Mouse (Mus musculus) lung, adult 10 weeks (tissue): ENCODE data around the gene Fxyd7. TPM values are rescaled to one million over a fixed set of nuclear protein-coding genes. Genes with fewer than 3 reads are reported as not detected.

Source experiments
- polyA plus RNA-seq: library from polyadenylated mRNA; stranded (reverse); fragments of 350-450 nt; fragmentation: Illumina TruSeq; extraction: RNeasy Lipid Tissue Mini Kit (QIAGEN cat#74804); gene quantifications from one replicate; pipeline ENCODE4 v1.2.3, GENCODE M21; 2014; ENCODE audit warnings: low read depth, low replicate concordance; ENCODE audit not compliant: insufficient read depth

The Fxyd7 gene
- 3.1 TPM for polyA plus RNA-seq

GRCm38 (mm10) chr7:31051321-31052021, at the start of gene Fxyd7:
Gene Fxyd7, minus strand, starts transcription at chr7:31051467.

DNA sequence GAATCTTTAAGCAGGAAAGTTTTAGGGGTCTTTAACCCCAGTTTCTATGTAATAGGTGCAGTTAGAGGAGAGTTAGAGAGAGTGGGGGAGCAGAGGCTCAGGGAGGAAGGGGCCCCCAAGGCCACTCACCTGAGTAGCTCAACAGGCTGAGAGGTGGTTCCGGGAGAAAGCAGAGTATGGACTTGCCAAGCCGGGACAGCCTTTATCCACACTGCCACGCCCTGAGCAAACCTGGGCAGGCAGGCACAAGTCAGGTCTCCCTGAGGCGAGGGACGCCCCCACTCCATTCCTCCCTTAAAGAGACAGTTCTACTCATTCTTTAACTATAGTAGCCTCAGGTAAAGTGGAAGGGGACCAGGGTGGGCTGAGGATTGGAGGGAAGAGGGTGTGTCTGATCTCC, 25.2 kb upstream of the Fxyd7 start, which contains the start of gene Fxyd3:
Fxyd3 (minus strand) TSS at position 213 of the 400 bp plus-strand sequence.

GRCm38 (mm10) chr7:31059108-31059507, 7.8 kb upstream of the Fxyd7 start, which contains the start of gene Lgi4:
Gene Lgi4, plus strand, starts transcription at chr7:31059342.

GRCm38 (mm10) chr7:31057071-31057470, 5.8 kb upstream of the Fxyd7 start, which contains the start of gene Fxyd1:
Gene Fxyd1, minus strand, starts transcription at chr7:31057199.

GRCm38 (mm10) chr7:31042431-31042910, 8.8 kb downstream of the Fxyd7 start, which contains the start of gene Fxyd5:
Gene Fxyd5, minus strand, starts transcription at chr7:31042481.

Other genes with a start within 250 kb of the Fxyd7 start
- gene Ffar2, start 227.7 kb downstream of the Fxyd7 start, polyA plus RNA-seq: 1.6 TPM
- gene Ffar3, start 195.3 kb downstream of the Fxyd7 start, polyA plus RNA-seq: not detected
- 0.51 TPM for gene Ffar1, start 189.9 kb downstream of the Fxyd7 start, polyA plus RNA-seq
- gene Cd22, start 171.1 kb downstream of the Fxyd7 start, polyA plus RNA-seq: 9.9 TPM
- gene Mag, start 136.6 kb downstream of the Fxyd7 start, polyA plus RNA-seq: 1.6 TPM
- 0.86 TPM for gene Hamp2, start 126.8 kb downstream of the Fxyd7 start, polyA plus RNA-seq
- gene Hamp, start 107.4 kb downstream of the Fxyd7 start, polyA plus RNA-seq: 32.5 TPM
- gene Usf2, start 94.7 kb downstream of the Fxyd7 start, polyA plus RNA-seq: 69.5 TPM
- gene Lsr, start 78.0 kb downstream of the Fxyd7 start, polyA plus RNA-seq: 37.2 TPM
- gene Fam187b, start 77.7 kb downstream of the Fxyd7 start, polyA plus RNA-seq: 5.7 TPM
- gene Fxyd5, start 9.0 kb downstream of the Fxyd7 start, polyA plus RNA-seq: 231 TPM
- 320 TPM for gene Fxyd1, start 5.7 kb upstream of the Fxyd7 start, polyA plus RNA-seq
- gene Lgi4, start 7.9 kb upstream of the Fxyd7 start, polyA plus RNA-seq: 2.3 TPM
- gene Fxyd3, start 25.2 kb upstream of the Fxyd7 start, polyA plus RNA-seq: 50.6 TPM
- 10.6 TPM for gene Hpn, start 63.8 kb upstream of the Fxyd7 start, polyA plus RNA-seq
- gene Scn1b, start 75.5 kb upstream of the Fxyd7 start, polyA plus RNA-seq: 9.8 TPM
- 43.1 TPM for gene Gramd1a, start 104.4 kb upstream of the Fxyd7 start, polyA plus RNA-seq
- gene Scgb2b2, start 239.0 kb upstream of the Fxyd7 start, polyA plus RNA-seq: not detected
- gene Scgb1b2, start 240.4 kb upstream of the Fxyd7 start, polyA plus RNA-seq: not detected